Mouse (Mus musculus): Measurements from ENCODE around the gene Cd9.

Cd9 gene

GRCm38 (mm10) chr6:125430982-125431381 lies 63.6 kb downstream of the Cd9 start:
- no peak for DNase-seq

GRCm38 (mm10) chr6:125430358-125430958 lies 64.1 kb downstream of the Cd9 start:
- DNase-seq = no peak

GRCm38 (mm10) chr6:125429741-125430140 lies 64.8 kb downstream of the Cd9 start:
- no peak for DNase-seq

- peak; percentile 84 for DNase-seq
These were observed 67.9 kb downstream of the Cd9 start for GRCm38 (mm10) chr6:125426383-125427360.

GRCm38 (mm10) chr6:125425205-125426090 lies 69.1 kb downstream of the Cd9 start:
- peak; percentile 47 for DNase-seq

GRCm38 (mm10) chr6:125424156-125424555 lies 70.4 kb downstream of the Cd9 start:
- no peak for DNase-seq

- no peak for DNase-seq
These were observed 71.1 kb downstream of the Cd9 start for GRCm38 (mm10) chr6:125423507-125423906.

- no peak for DNase-seq
These were observed 71.5 kb downstream of the Cd9 start for GRCm38 (mm10) chr6:125423099-125423498.

- peak; percentile 86 for DNase-seq
These were observed 72.4 kb downstream of the Cd9 start for GRCm38 (mm10) chr6:125422051-125422822.

- no peak for DNase-seq
These were observed 74.0 kb downstream of the Cd9 start for GRCm38 (mm10) chr6:125420458-125421063.

GRCm38 (mm10) chr6:125418744-125419143 lies 75.8 kb downstream of the Cd9 start:
- DNase-seq = peak; percentile 80

GRCm38 (mm10) chr6:125413326-125413725 lies 81.3 kb downstream of the Cd9 start:
- DNase-seq = no peak

GRCm38 (mm10) chr6:125411661-125412060 lies 82.9 kb downstream of the Cd9 start:
- no peak for DNase-seq

- peak; percentile 32 for DNase-seq
These were observed 83.5 kb downstream of the Cd9 start for GRCm38 (mm10) chr6:125410995-125411547.

- no peak for DNase-seq
These were observed 84.0 kb downstream of the Cd9 start for GRCm38 (mm10) chr6:125410551-125410950.

Data from liver (tissue).